Mouse (Mus musculus): ENCODE results near the gene Tcf7l2. TPM values are rescaled to one million over a fixed set of nuclear protein-coding genes. Genes with fewer than 3 reads are reported as not detected.
A peak's percentile ranks its signal among the peaks of the same experiment; 100 is the strongest.

Tcf7l2 gene
- polyA plus RNA-seq, 1 experiment from 2014 or later = 41.7 TPM

DNA sequence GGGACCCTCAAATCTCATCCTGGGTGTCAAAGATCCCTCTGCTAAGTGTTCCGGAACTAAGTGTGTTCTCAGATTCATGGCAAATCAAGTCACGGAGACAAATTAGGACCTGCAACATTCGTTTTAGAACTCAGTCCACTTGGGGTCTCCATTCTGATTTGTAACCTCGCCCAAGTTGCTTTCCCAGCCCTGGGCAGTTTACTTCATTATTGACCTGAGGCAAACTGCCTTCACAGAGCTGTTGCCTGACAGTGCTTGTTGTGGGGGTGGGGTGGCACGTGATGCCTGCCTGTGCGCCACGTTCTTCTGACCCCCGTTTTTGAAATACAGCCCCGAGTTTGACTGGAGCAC, 40.4 kb upstream of the Tcf7l2 start:
- TF ChIP-seq CTCF (IDR thresholded peaks at IDR 0.05; ENCODE audit: low read depth) = no peak
- no peak for TF ChIP-seq EP300 (optimal IDR thresholded peaks at IDR 0.05)
- Histone ChIP-seq H3K4me2 (replicated peaks; ENCODE audit: low read depth) (no peak overlapping the region), H3K9ac (ENCODE audit: low read length) (no peak overlapping the region), H3K27me3 (ENCODE audit: control insufficient read depth, insufficient read depth, low read length) (no peaks in the 10 kb centered on the region), H3K36me3 (ENCODE audit: control insufficient read depth, insufficient read depth, low read length) (no peaks in the 10 kb centered on the region), H3K27ac (replicated peaks) (0 out of 2 replicates have a peak overlapping the region, but pooled peaks have one; percentile 49), H3K4me1 (replicated peaks; ENCODE audit: control insufficient read depth, insufficient read depth) (no peaks in the 10 kb centered on the region; the same call in 1 of the 2 replicates), H3K9me3 (ENCODE audit: control insufficient read depth, low read length) (no peaks in the 10 kb centered on the region), H3K4me3 (ENCODE audit: low read depth, low read length) (no peak overlapping the region)
- WGBS = 46% methylated on average over 9 of the region's 9 CpGs
- DNase-seq (ENCODE audit: low spot score) (peak; percentile 23), ATAC-seq (ENCODE audit: low FRiP score, low TSS enrichment) (no peak)

GRCm38 (mm10) chr19:55702081-55702480, 39.5 kb upstream of the Tcf7l2 start:
- no peak for ATAC-seq (ENCODE audit: low FRiP score, low TSS enrichment)
- Histone ChIP-seq H3K27me3 (ENCODE audit: control insufficient read depth, insufficient read depth, low read length) (no peaks in the 10 kb centered on the region), H3K27ac (replicated peaks) (no peak overlapping the region), H3K9me3 (ENCODE audit: control insufficient read depth, low read length) (no peaks in the 10 kb centered on the region), H3K36me3 (ENCODE audit: control insufficient read depth, insufficient read depth, low read length) (no peaks in the 10 kb centered on the region), H3K4me3 (ENCODE audit: low read depth, low read length) (no peak overlapping the region), H3K4me2 (replicated peaks; ENCODE audit: low read depth) (no peak overlapping the region), H3K9ac (ENCODE audit: low read length) (no peak overlapping the region), H3K4me1 (replicated peaks; ENCODE audit: control insufficient read depth, insufficient read depth) (no peaks in the 10 kb centered on the region; the same call in 1 of the 2 replicates)
- WGBS = 64% methylated on average over 4 of the region's 4 CpGs
- TF ChIP-seq CTCF (IDR thresholded peaks at IDR 0.05; ENCODE audit: low read depth) (no peak), EP300 (optimal IDR thresholded peaks at IDR 0.05) (no peak)
- DNase-seq (ENCODE audit: low spot score) = no peak

DNA sequence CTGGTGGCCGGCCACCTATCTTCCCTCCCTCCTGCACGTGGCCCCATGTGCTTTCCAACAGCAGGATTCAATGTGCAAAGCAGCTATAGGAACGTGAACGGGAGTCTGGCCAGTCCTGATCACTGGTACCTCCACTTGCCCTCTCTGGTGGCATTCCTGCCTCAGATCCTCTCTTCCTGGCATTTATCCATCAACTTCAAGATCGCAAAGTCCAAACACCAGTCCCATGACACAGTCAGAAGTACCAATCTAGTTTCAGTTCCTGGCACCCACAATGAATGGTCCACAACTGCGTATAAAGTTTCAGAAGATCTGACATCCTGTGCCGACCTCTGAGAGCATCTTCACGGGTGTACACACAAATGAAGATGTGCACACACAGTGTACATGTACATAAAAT, 38.9 kb upstream of the Tcf7l2 start:
- H3K4me1 ChIP-seq (replicated peaks; ENCODE audit: control insufficient read depth, insufficient read depth) = no peaks in the 10 kb centered on the region; the same call in 1 of the 2 replicates
- ATAC-seq (ENCODE audit: low FRiP score, low TSS enrichment) = no peak
- WGBS = 88% methylated on average over 8 of the region's 8 CpGs

DNA sequence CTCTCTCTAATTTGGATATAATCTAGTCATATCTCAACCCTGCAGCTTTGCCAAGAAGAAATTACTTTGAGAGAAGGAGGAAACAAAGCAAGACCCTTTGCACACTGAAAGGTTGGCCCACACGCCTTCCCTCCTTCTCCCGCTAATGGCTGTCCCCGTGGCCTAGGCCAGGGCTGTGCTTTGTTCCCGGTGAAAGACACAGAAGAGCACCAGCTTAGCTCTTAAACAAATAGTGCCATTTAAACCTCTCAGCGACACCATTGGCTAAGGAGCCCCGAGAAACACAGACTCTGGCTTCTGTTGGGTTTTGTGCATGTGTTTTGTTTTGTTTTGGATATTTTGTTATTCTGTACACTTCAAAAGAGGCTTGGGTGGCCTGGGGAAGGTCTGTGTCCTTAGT, 37.5 kb upstream of the Tcf7l2 start:
- Histone ChIP-seq H3K9me3 (ENCODE audit: control insufficient read depth, low read length) (no peaks in the 10 kb centered on the region), H3K4me2 (replicated peaks; ENCODE audit: low read depth) (no peak overlapping the region), H3K36me3 (ENCODE audit: control insufficient read depth, insufficient read depth, low read length) (no peaks in the 10 kb centered on the region), H3K4me1 (replicated peaks; ENCODE audit: control insufficient read depth, insufficient read depth) (no peaks in the 10 kb centered on the region; the same call in 1 of the 2 replicates), H3K27ac (replicated peaks) (no peak overlapping the region), H3K9ac (ENCODE audit: low read length) (no peak overlapping the region), H3K27me3 (ENCODE audit: control insufficient read depth, insufficient read depth, low read length) (no peaks in the 10 kb centered on the region), H3K4me3 (ENCODE audit: low read depth, low read length) (no peak overlapping the region)
- ATAC-seq (ENCODE audit: low FRiP score, low TSS enrichment) (no peak), DNase-seq (ENCODE audit: low spot score) (no peak)
- TF ChIP-seq CTCF (IDR thresholded peaks at IDR 0.05; ENCODE audit: low read depth) = no peak
- TF ChIP-seq EP300 (optimal IDR thresholded peaks at IDR 0.05) = no peak
- 53% methylated on average over 6 of the region's 6 CpGs for WGBS

More for the DNA sequence above, 38.9 kb upstream of the Tcf7l2 start:
- H3K36me3 ChIP-seq (ENCODE audit: control insufficient read depth, insufficient read depth, low read length) = no peaks in the 10 kb centered on the region
- H3K4me2 ChIP-seq (replicated peaks; ENCODE audit: low read depth) = no peak overlapping the region
- H3K27ac ChIP-seq (replicated peaks) = no peak overlapping the region
- no peaks in the 10 kb centered on the region for H3K27me3 ChIP-seq (ENCODE audit: control insufficient read depth, insufficient read depth, low read length)
- no peak for DNase-seq (ENCODE audit: low spot score)
- no peaks in the 10 kb centered on the region for H3K9me3 ChIP-seq (ENCODE audit: control insufficient read depth, low read length)
- no peak for TF ChIP-seq CTCF (IDR thresholded peaks at IDR 0.05; ENCODE audit: low read depth)
- no peak for TF ChIP-seq EP300 (optimal IDR thresholded peaks at IDR 0.05)
- H3K4me3 ChIP-seq (ENCODE audit: low read depth, low read length) = no peak overlapping the region
- H3K9ac ChIP-seq (ENCODE audit: low read length) = no peak overlapping the region

GRCm38 (mm10) chr19:55706300-55706699, 35.3 kb upstream of the Tcf7l2 start:
- Histone ChIP-seq H3K4me3 (ENCODE audit: low read depth, low read length) (no peak overlapping the region), H3K9me3 (ENCODE audit: control insufficient read depth, low read length) (no peaks in the 10 kb centered on the region), H3K4me1 (replicated peaks; ENCODE audit: control insufficient read depth, insufficient read depth) (no peaks in the 10 kb centered on the region), H3K27ac (replicated peaks) (no peak overlapping the region), H3K36me3 (ENCODE audit: control insufficient read depth, insufficient read depth, low read length) (no peaks in the 10 kb centered on the region), H3K4me2 (replicated peaks; ENCODE audit: low read depth) (no peak overlapping the region), H3K9ac (ENCODE audit: low read length) (no peak overlapping the region), H3K27me3 (ENCODE audit: control insufficient read depth, insufficient read depth, low read length) (no peaks in the 10 kb centered on the region)
- no peak for DNase-seq (ENCODE audit: low spot score)
- TF ChIP-seq CTCF (IDR thresholded peaks at IDR 0.05; ENCODE audit: low read depth) (no peak), EP300 (optimal IDR thresholded peaks at IDR 0.05) (no peak)
- WGBS = 88% methylated on average over 7 of the region's 7 CpGs
- ATAC-seq (ENCODE audit: low FRiP score, low TSS enrichment) = no peak

- Histone ChIP-seq H3K9ac (ENCODE audit: low read length) (no peak overlapping the region), H3K9me3 (ENCODE audit: control insufficient read depth, low read length) (no peaks in the 10 kb centered on the region), H3K4me3 (ENCODE audit: low read depth, low read length) (no peak overlapping the region), H3K4me1 (replicated peaks; ENCODE audit: control insufficient read depth, insufficient read depth) (no peaks in the 10 kb centered on the region), H3K27ac (replicated peaks) (no peak overlapping the region), H3K36me3 (ENCODE audit: control insufficient read depth, insufficient read depth, low read length) (no peaks in the 10 kb centered on the region), H3K4me2 (replicated peaks; ENCODE audit: low read depth) (no peak overlapping the region), H3K27me3 (ENCODE audit: control insufficient read depth, insufficient read depth, low read length) (no peaks in the 10 kb centered on the region)
- no peak for ATAC-seq (ENCODE audit: low FRiP score, low TSS enrichment)
- WGBS = 79% methylated on average over 6 of the region's 6 CpGs
- no peak for TF ChIP-seq CTCF (IDR thresholded peaks at IDR 0.05; ENCODE audit: low read depth)
- TF ChIP-seq EP300 (optimal IDR thresholded peaks at IDR 0.05) = no peak
- DNase-seq (ENCODE audit: low spot score) = no peak
Measured at GRCm38 (mm10) chr19:55706806-55707205, 34.8 kb upstream of the Tcf7l2 start.

Measured in stomach, postnatal 0 days (tissue).